Mouse (Mus musculus) neural tube, embryonic 14.5 days (tissue): Measurements from ENCODE around the gene Lsm4. TPM values are rescaled to one million over a fixed set of nuclear protein-coding genes. Genes with fewer than 3 reads are reported as not detected.

Experiments used
- ATAC-seq: fragments of 200-750 bp; cut with Nextera tagmentation; 2 replicates; pipeline ENCODE4 v1.8.0; 2017; ENCODE audit warnings: low read depth, mild to moderate bottlenecking, moderate TSS enrichment, moderate library complexity
- H3K27ac ChIP-seq: fragments of 300-500 bp; sonication (generic); 2 replicates; pipeline ENCODE4 v1.5.1; 2014; ENCODE audit warnings: low read depth, mild to moderate bottlenecking, control low read depth, low read length, moderate library complexity, mixed read lengths
- H3K27me3 ChIP-seq: fragments of 300-500 bp; sonication (generic); 2 replicates; pipeline ENCODE4 v1.6.1; 2014; ENCODE audit warnings: low read length; ENCODE audit not compliant: control insufficient read depth, insufficient read depth
- H3K36me3 ChIP-seq: fragments of 300-500 bp; sonication (generic); 2 replicates; pipeline ENCODE4 v1.6.1; 2014; ENCODE audit warnings: low read length, mixed read lengths; ENCODE audit not compliant: control insufficient read depth, insufficient read depth
- H3K4me1 ChIP-seq: fragments of 300-500 bp; sonication (generic); 2 replicates; pipeline ENCODE4 v1.6.1; 2014; ENCODE audit warnings: low read length; ENCODE audit not compliant: control insufficient read depth, insufficient read depth
- H3K4me2 ChIP-seq: fragments of 300-500 bp; sonication (generic); 2 replicates; pipeline ENCODE4 v1.6.1; 2014; ENCODE audit warnings: mild to moderate bottlenecking, low read depth, low read length, control low read depth
- H3K4me3 ChIP-seq: fragments of 300-500 bp; sonication (generic); 2 replicates; pipeline ENCODE4 v1.5.1; 2014; ENCODE audit warnings: low read depth, low read length, control low read depth, mixed read lengths
- H3K9ac ChIP-seq: fragments of 300-500 bp; sonication (generic); replicated peaks from 2 replicates; pipeline ENCODE4 v1.6.1; 2014; ENCODE audit warnings: low read depth, mild to moderate bottlenecking, control low read depth, low read length, mixed read lengths
- H3K9me3 ChIP-seq: fragments of 300-500 bp; sonication (generic); 2 replicates; pipeline ENCODE4 v1.6.1; 2016; ENCODE audit warnings: low read length; ENCODE audit not compliant: control insufficient read depth
- WGBS: fragments of 180-500 bp; shearing (Covaris S2); extraction: QIAGEN DNeasy Blood & Tissue Kit; methylation state at CpG from one replicate; pipeline ENCODE4 v1.1.7; 2014; 5-methylcytosine and 5-hydroxymethylcytosine counted together
- polyA plus RNA-seq: library from polyadenylated mRNA; unstranded; fragments of >200 nt; fragmentation: Nextera tagmentation; extraction: Ambion mirVana; gene quantifications from 2 replicates; pipeline ENCODE4 v1.2.1, GENCODE M21; 2014

Gene Lsm4
- polyA plus RNA-seq, 1 experiment from 2014 or later = 194 TPM

- Histone ChIP-seq H3K27me3 (peaks cover 4% of the 10 kb centered on the region; the same call in 1 of the 2 replicates), H3K4me2 (no peak within 1 kb of the TSS), H3K9ac (no peak within 1 kb of the TSS), H3K9me3 (no peaks in the 10 kb centered on the region), H3K4me3 (no peak within 1 kb of the TSS), H3K36me3 (no peaks in the 10 kb centered on the region), H3K4me1 (0 out of 2 replicates have a peak, but pooled peaks cover 9% of the 10 kb centered on the region), H3K27ac (no peak within 1 kb of the TSS)
- 84% methylated on average over 6 of the region's 6 CpGs for WGBS
- ATAC-seq = no peak
Measured at GRCm38 (mm10) chr8:70632346-70632892, 40.6 kb upstream of the Lsm4 start, which contains the start of gene Gdf15. Gene Gdf15, minus strand, starts transcription at chr8:70632456.

DNA sequence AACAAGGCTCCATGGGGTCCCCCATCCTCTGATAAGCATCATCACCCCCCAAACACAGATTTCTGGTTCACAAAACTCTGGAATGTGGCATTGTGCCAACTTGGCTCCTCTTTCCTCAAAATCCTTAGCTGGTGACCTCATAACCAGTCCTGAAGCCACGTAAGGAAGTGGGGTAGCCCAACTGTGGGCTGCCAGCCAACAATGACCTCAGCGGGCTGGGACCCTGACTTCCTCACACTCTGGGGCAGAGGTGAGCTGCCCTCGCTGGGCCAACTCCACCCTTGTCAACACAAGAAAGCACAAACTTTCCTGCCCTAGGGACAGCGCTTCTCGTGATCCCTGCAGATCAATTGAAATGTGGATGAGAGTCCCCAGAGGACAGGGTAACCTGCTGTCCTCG is 39.0 kb upstream of the Lsm4 start:
- Histone ChIP-seq H3K4me3 (no peak overlapping the region), H3K36me3 (no peaks in the 10 kb centered on the region), H3K9me3 (no peaks in the 10 kb centered on the region), H3K9ac (no peak overlapping the region), H3K4me1 (0 out of 2 replicates have a peak, but pooled peaks cover 9% of the 10 kb centered on the region), H3K27me3 (peaks cover 4% of the 10 kb centered on the region; the same call in 1 of the 2 replicates), H3K27ac (no peak overlapping the region), H3K4me2 (no peak overlapping the region)
- no peak for ATAC-seq
- WGBS = 63% methylated on average over 6 of the region's 6 CpGs

DNA sequence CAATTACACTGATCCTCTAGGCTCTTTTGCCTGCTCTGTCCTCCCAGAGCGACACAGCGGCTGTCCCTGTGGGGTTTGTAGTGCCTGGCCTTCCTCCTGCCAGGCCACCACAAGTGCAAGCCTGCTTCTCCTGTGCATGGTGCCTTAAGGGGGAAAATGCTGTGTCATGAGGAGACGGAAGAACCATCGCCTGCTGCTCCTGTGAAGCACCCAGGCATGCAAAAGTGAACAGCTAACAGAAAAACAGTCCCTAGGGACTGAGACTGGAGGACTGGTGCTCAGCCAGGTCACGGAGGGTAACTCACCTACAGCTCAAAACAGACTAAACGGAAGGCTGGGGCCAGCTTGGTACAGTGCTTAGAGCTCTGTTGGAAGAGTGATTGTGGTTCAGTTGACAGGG is 37.5 kb upstream of the Lsm4 start:
- no peaks in the 10 kb centered on the region for H3K36me3 ChIP-seq
- no peak overlapping the region for H3K4me3 ChIP-seq
- H3K27me3 ChIP-seq = peaks cover 4% of the 10 kb centered on the region; the same call in 1 of the 2 replicates
- no peaks in the 10 kb centered on the region for H3K9me3 ChIP-seq
- WGBS = 82% methylated on average over 6 of the region's 6 CpGs
- H3K9ac ChIP-seq = no peak overlapping the region
- H3K4me1 ChIP-seq = no peaks in the 10 kb centered on the region
- no peak for ATAC-seq
- no peak overlapping the region for H3K4me2 ChIP-seq
- no peak overlapping the region for H3K27ac ChIP-seq

GRCm38 (mm10) chr8:70636838-70637237 is 36.2 kb upstream of the Lsm4 start:
- no peak for ATAC-seq
- H3K4me2 ChIP-seq = no peak overlapping the region
- H3K4me1 ChIP-seq = no peaks in the 10 kb centered on the region
- H3K27me3 ChIP-seq = no peaks in the 10 kb centered on the region
- H3K27ac ChIP-seq = no peak overlapping the region
- WGBS = 66% methylated on average over 8 of the region's 8 CpGs
- no peak overlapping the region for H3K4me3 ChIP-seq
- H3K36me3 ChIP-seq = no peaks in the 10 kb centered on the region
- no peaks in the 10 kb centered on the region for H3K9me3 ChIP-seq
- no peak overlapping the region for H3K9ac ChIP-seq

DNA sequence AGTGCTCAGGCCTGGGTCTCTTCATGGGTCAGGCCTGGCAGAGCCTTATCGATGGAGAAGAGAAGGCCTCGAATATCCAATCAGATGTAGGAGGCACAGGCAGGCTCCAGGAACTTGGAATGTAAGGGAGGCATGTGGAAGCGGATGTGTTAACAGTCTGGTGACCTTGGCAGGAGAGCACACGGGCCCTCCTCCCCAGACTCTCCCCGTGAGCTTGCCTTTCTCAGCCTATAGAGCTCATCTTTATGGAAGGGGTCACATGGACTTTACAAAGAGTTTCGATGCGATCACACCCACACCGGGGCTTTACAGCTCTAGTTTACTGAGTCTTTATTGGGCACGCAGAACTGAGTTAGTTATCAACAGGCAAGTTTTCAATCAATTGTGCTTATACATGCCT is 34.3 kb upstream of the Lsm4 start:
- Histone ChIP-seq H3K9ac (no peak overlapping the region), H3K4me1 (no peaks in the 10 kb centered on the region), H3K4me3 (no peak overlapping the region), H3K27me3 (no peaks in the 10 kb centered on the region), H3K4me2 (no peak overlapping the region), H3K9me3 (no peaks in the 10 kb centered on the region), H3K36me3 (no peaks in the 10 kb centered on the region), H3K27ac (no peak overlapping the region)
- WGBS = 76% methylated on average over 9 of the region's 9 CpGs
- no peak for ATAC-seq

GRCm38 (mm10) chr8:70643019-70643418 is 30.0 kb upstream of the Lsm4 start:
- 64% methylated on average over 3 of the region's 3 CpGs for WGBS
- no peak for ATAC-seq
- H3K9me3 ChIP-seq = no peaks in the 10 kb centered on the region

GRCm38 (mm10) chr8:70644065-70644464 is 29.0 kb upstream of the Lsm4 start:
- Histone ChIP-seq H3K36me3 (0 out of 2 replicates have a peak, but pooled peaks cover 4% of the 10 kb centered on the region), H3K4me1 (peaks cover 16% of the 10 kb centered on the region), H3K27me3 (no peaks in the 10 kb centered on the region), H3K4me2 (no peak overlapping the region), H3K27ac (no peak overlapping the region), H3K9me3 (no peaks in the 10 kb centered on the region), H3K4me3 (no peak overlapping the region), H3K9ac (no peak overlapping the region)
- WGBS = 95% methylated on average over 2 of the region's 2 CpGs
- no peak for ATAC-seq

More at GRCm38 (mm10) chr8:70643019-70643418, 30.0 kb upstream of the Lsm4 start:
- H3K36me3 ChIP-seq = no peaks in the 10 kb centered on the region
- H3K27me3 ChIP-seq = no peaks in the 10 kb centered on the region
- H3K9ac ChIP-seq = no peak overlapping the region
- H3K4me2 ChIP-seq = no peak overlapping the region
- H3K4me1 ChIP-seq = peaks cover 12% of the 10 kb centered on the region
- no peak overlapping the region for H3K4me3 ChIP-seq
- no peak overlapping the region for H3K27ac ChIP-seq

GRCm38 (mm10) chr8:70645501-70646224 is 27.4 kb upstream of the Lsm4 start:
- no peaks in the 10 kb centered on the region for H3K9me3 ChIP-seq
- peaks cover 24% of the 10 kb centered on the region for H3K4me1 ChIP-seq
- H3K36me3 ChIP-seq = 0 out of 2 replicates have a peak, but pooled peaks cover 4% of the 10 kb centered on the region
- no peak for ATAC-seq
- H3K27ac ChIP-seq = no peak overlapping the region
- no peaks in the 10 kb centered on the region for H3K27me3 ChIP-seq
- WGBS = 48% methylated on average over 17 of the region's 17 CpGs
- H3K4me3 ChIP-seq = no peak overlapping the region
- H3K9ac ChIP-seq = no peak overlapping the region
- H3K4me2 ChIP-seq = no peak overlapping the region

- WGBS = 61% methylated on average over 6 of the region's 6 CpGs
Measured at GRCm38 (mm10) chr8:70646369-70646768, 26.7 kb upstream of the Lsm4 start.

More at GRCm38 (mm10) chr8:70646369-70646768, 26.7 kb upstream of the Lsm4 start:
- peaks cover 24% of the 10 kb centered on the region for H3K4me1 ChIP-seq
- no peak overlapping the region for H3K4me3 ChIP-seq
- H3K9me3 ChIP-seq = no peaks in the 10 kb centered on the region
- H3K9ac ChIP-seq = no peak overlapping the region
- no peaks in the 10 kb centered on the region for H3K27me3 ChIP-seq
- H3K36me3 ChIP-seq = 0 out of 2 replicates have a peak, but pooled peaks cover 4% of the 10 kb centered on the region
- H3K27ac ChIP-seq = no peak overlapping the region
- ATAC-seq = no peak
- H3K4me2 ChIP-seq = no peak overlapping the region
